Comparison of ENCODE assay signal across 11 mouse cellular contexts in the genomic region with DNA sequence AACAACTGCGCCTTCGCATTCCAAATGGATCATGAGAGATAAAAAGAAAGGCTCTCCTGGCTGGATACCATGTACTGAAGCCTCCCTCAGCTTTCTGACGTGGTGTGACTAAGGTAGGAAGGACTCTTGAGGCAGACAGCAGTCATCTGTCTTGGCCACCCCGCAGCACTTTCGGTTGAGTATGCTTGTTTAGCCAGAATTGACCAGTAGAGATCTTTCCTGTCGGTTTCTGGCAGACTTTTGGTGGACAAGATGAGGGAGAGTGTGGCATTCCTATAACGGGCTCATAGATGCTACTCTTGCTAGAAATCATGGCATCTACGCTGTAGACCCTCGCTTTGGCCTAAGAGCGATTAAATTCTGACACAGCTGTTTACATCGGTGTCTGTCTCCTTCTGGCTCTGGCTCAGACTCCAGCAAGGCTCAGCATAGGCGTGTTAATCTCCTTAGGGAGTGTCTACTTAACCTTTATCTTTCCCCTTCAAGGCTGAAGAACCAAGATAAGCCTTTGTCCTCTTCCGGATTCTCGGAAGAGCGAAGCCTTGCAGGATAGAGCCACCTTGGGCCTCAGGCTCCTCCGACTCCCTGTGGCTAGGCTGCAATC.
DNase-seq lines count a peak whose midpoint lies in the region; ATAC-seq lines count a peak whose summit lies in the region.
"Had no signal": no experiment of that assay in that cellular context is flagged by ENCODE, and none has a peak within 500 bp of the region (broad histone marks: within the 10 kb centered on the region; RNA-seq: fewer than 3 reads in every experiment).

No protein-coding gene starts in this region.

- H3K4me2 ChIP-seq in heart, embryonic 14.5 days (ENCODE audit: low read length): peak overlapping the region; percentile 36
- no peak overlapping the region for H3K4me2 ChIP-seq in liver, embryonic 16.5 days (ENCODE audit: low read depth, low read length)
- H3K4me2 ChIP-seq: limb, embryonic 13.5 days had no signal

- H3K4me3 ChIP-seq in heart, embryonic 14.5 days (ENCODE audit: control insufficient read depth in 1 of 2, insufficient read depth in 1 of 2, low read depth in 1 of 2, low read length in 2 of 2): no peak overlapping the region
- H3K4me3 ChIP-seq in liver, embryonic 16.5 days (ENCODE audit: low read depth, low read length): no peak overlapping the region
- H3K4me3 ChIP-seq: limb, embryonic 13.5 days had no signal

- peak; percentile 21 for DNase-seq in embryo, embryonic 10 days (ENCODE audit: low spot score)
- no peak for DNase-seq in embryo, embryonic 10.5 days (ENCODE audit: low spot score)
- peak; percentile 80 for DNase-seq in MEL-GATA-1-ER (ENCODE audit: extremely low read depth, low read depth)
- no peak for DNase-seq in layer of hippocampus, adult 9-10 months (ENCODE audit: low spot score)
- DNase-seq in gastrocnemius, adult 8-10 months (ENCODE audit: low spot score in 2 of 2): no peak
- DNase-seq in adrenal gland, postnatal 25 days: no peak
- DNase-seq: cerebellum, postnatal 25 days had no signal

- ATAC-seq in heart, embryonic 14.5 days (ENCODE audit: insufficient number of reproducible peaks, insufficient read depth, low FRiP score, low read depth): no peak
- ATAC-seq in liver, embryonic 16.5 days (ENCODE audit: low read depth): peak; percentile 35
- ATAC-seq: forebrain, embryonic 16.5 days had no signal

- 32% methylated on average over 16 of the region's 16 CpGs for WGBS in heart, embryonic 14.5 days
- WGBS in liver, embryonic 16.5 days (ENCODE audit: insufficient replicate concordance): 34% methylated on average over 16 of the region's 16 CpGs

- H3K27me3 ChIP-seq in heart, embryonic 14.5 days (ENCODE audit: control insufficient read depth, insufficient read depth, low read length): no peaks in the 10 kb centered on the region
- no peaks in the 10 kb centered on the region for H3K27me3 ChIP-seq in liver, embryonic 16.5 days (ENCODE audit: control insufficient read depth, insufficient read depth, low read depth, low read length)
- H3K27me3 ChIP-seq: limb, embryonic 13.5 days had no signal

- 0 out of 4 replicates have a peak overlapping the region, but pooled peaks of 1 of the 2 experiments have one; percentile 16 for H3K27ac ChIP-seq in heart, embryonic 14.5 days (replicated peaks in 1 of 2; ENCODE audit: control insufficient read depth in 1 of 2, insufficient read depth in 1 of 2, low read depth in 2 of 2, low read length in 2 of 2)
- H3K27ac ChIP-seq in liver, embryonic 16.5 days (ENCODE audit: low read length): no peak overlapping the region
- H3K27ac ChIP-seq: limb, embryonic 13.5 days had no signal

- H3K36me3 ChIP-seq in heart, embryonic 14.5 days (ENCODE audit: control insufficient read depth, insufficient read depth, low read length): no peaks in the 10 kb centered on the region
- H3K36me3 ChIP-seq in liver, embryonic 16.5 days (ENCODE audit: control insufficient read depth, insufficient read depth): no peaks in the 10 kb centered on the region
- H3K36me3 ChIP-seq: limb, embryonic 13.5 days had no signal

- H3K9ac ChIP-seq in heart, embryonic 14.5 days (ENCODE audit: low read length): no peak overlapping the region
- no peak overlapping the region for H3K9ac ChIP-seq in liver, embryonic 16.5 days (ENCODE audit: low read depth, low read length)
- H3K9ac ChIP-seq: limb, embryonic 13.5 days had no signal

- no peaks in the 10 kb centered on the region for H3K9me3 ChIP-seq in heart, embryonic 14.5 days (ENCODE audit: control insufficient read depth, low read length)
- H3K9me3 ChIP-seq in liver, embryonic 16.5 days (replicated peaks; ENCODE audit: control insufficient read depth, low read length): no peaks in the 10 kb centered on the region
- H3K9me3 ChIP-seq: limb, embryonic 13.5 days had no signal

- peaks cover 10 to 15% of the 10 kb centered on the region in 2 experiments for H3K4me1 ChIP-seq in heart, embryonic 14.5 days (ENCODE audit: control insufficient read depth in 2 of 2, insufficient read depth in 2 of 2, low read length in 2 of 2)
- H3K4me1 ChIP-seq in liver, embryonic 16.5 days (ENCODE audit: control insufficient read depth, low read depth, low read length): no peaks in the 10 kb centered on the region

Comparison
In these comparisons a context has a peak if more than half of its experiments do, and no peak if none do; other contexts are left out.
1. DNase-seq: peak in embryo, embryonic 10 days (single experiment) and MEL-GATA-1-ER (single experiment); none in embryo, embryonic 10.5 days (single experiment), layer of hippocampus, adult 9-10 months (single experiment), gastrocnemius, adult 8-10 months (0 of 2) and adrenal gland, postnatal 25 days (single experiment).